Mouse (Mus musculus) bone marrow macrophage, adult 2 months (primary cell): ENCODE data around the gene Mmp2. TPM values are rescaled to one million over a fixed set of nuclear protein-coding genes. Genes with fewer than 3 reads are reported as not detected.

Experiments
- H3K27ac ChIP-seq: 2 replicates; pipeline ENCODE4 v1.5.1; 2012; ENCODE audit warnings: low read depth, low read length; ENCODE audit not compliant: insufficient read depth
- H3K4me1 ChIP-seq: 2 replicates; pipeline ENCODE4 v1.6.1; 2012; ENCODE audit warnings: low read length; ENCODE audit not compliant: control insufficient read depth, insufficient read depth
- H3K4me3 ChIP-seq: 2 replicates; pipeline ENCODE4 v1.5.1; 2012; ENCODE audit warnings: mild to moderate bottlenecking, low read length, moderate library complexity; ENCODE audit not compliant: insufficient read depth
- CTCF ChIP-seq: IDR thresholded peaks from 2 replicates; pipeline ENCODE4 v1.5.1; 2012; ENCODE audit warnings: low read depth, mild to moderate bottlenecking, low read length, moderate library complexity
- POLR2A ChIP-seq: IDR thresholded peaks from 2 replicates; pipeline ENCODE4 v1.6.1; 2012; ENCODE audit warnings: mild to moderate bottlenecking, low read depth, low read length, borderline replicate concordance
- polyA plus RNA-seq: library from polyadenylated mRNA; stranded (reverse); fragments of >200 nt; gene quantifications from 2 replicates; pipeline ENCODE4 v1.2.4, GENCODE M21; 2012; ENCODE audit not compliant: missing spikeins, insufficient read depth, insufficient read length

Mmp2 gene
- polyA plus RNA-seq, 1 experiment = 2.5 TPM

DNA sequence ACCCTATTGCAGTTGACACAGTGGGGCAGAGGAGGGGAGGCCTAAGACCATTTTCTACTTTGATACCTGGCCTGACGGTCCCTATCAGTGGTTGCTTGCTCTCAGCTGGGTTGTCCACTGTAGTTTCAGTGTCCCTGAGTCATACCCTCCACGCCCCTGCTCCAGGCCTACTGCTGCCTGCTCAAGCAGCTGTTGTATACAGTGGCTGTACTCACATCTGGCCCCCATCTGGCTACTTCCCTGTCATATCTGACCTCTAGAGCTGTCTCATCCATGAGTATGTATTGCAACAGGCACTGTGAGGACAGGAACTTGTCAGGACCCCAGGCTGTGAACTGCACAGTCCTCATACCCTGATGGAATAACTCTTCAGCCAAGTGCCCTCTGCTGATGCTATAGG lies 14.3 kb upstream of the Mmp2 start:
- no peak overlapping the region for H3K4me3 ChIP-seq
- TF ChIP-seq CTCF (no peak), POLR2A (no peak)
- no peak overlapping the region for H3K27ac ChIP-seq
- H3K4me1 ChIP-seq = no peaks in the 10 kb centered on the region

DNA sequence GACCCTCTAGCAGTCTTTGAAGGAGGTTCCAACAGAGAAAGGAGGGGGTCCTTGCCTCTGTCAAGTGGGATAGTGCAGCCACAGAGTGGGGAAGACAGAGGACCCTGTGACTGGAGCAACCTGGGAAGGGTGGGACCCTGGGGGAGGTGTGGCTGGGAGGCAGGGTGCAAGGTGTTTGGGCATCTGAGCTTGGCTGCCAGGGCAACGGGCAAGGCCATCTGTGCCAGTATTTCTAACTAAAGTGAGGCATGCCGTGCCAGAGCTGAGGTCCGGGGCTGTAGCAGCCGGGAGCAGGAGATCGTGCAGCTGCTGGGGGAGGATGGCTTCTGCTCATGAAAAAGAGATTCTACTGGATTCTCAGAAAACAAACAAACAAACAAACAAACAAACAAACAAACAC lies 11.4 kb upstream of the Mmp2 start:
- TF ChIP-seq CTCF = no peak
- TF ChIP-seq POLR2A = no peak
- H3K4me1 ChIP-seq = peaks cover 1% of the 10 kb centered on the region
- H3K27ac ChIP-seq = no peak overlapping the region
- no peak overlapping the region for H3K4me3 ChIP-seq

DNA sequence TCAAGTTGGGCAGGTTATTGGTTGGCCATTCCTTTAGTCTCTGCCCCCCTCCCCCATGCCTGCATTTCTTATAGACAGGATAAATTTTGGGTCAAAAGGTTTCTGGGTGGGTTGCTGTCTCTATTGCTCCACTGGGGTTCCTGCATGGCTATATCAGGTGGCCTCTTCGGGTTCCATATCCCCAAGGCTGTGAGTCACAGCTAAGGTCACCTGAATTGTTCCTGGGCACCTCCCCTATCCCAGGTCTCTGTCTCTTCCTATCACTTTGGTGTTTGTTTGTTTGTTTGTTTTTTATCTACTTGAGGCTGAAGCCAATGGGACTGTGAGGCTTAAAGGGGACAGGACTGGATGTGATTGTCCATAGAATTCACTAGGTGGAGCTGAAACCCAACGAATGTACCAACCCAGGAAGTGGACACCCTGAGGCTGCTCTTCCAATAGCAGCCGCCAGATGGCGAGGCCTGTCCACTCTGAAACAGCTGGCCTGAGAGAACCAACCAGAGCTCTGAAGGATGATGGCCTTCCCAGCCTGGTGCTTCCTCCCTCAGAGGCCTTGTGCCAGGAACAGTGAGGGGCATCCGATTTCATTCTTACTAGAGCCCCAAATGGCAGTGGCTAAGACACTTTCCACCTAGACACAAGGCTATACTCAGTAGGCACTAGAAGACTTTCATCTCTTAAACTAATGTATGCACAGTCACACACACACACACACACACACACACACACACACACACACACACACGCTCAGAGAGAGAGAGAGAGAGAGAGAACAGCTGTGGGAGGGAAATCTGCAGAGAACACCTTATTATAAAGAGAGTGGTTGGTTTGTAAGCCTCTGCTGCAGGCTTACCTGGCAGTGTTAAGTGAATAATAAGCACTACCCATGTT lies 8.9 kb upstream of the Mmp2 start:
- TF ChIP-seq POLR2A = no peak
- peak; percentile 98 for TF ChIP-seq CTCF
- H3K4me1 ChIP-seq = peaks cover 15% of the 10 kb centered on the region
- H3K27ac ChIP-seq = no peak overlapping the region
- no peak overlapping the region for H3K4me3 ChIP-seq

DNA sequence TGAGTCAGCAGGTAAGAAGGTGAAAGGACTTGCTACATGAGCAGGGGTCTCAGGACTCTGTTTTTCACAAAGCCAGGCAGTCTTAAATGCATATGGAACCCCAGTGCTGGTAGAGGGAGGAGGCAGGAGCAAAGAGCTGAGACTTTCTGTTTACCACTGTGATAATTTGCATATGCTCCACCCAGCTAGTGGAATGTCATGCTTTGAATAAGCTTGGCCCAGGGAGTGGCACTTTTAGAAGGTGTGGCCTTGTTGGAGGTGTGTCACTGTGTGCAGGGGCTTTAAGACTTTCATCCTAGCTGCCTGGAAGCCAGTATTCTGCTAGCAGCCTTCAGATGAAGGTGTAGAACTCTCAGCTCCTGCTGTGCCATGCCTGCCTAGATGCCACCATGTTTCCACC lies 5.9 kb upstream of the Mmp2 start:
- Histone ChIP-seq H3K4me1 (peaks cover 15% of the 10 kb centered on the region), H3K4me3 (no peak overlapping the region), H3K27ac (no peak overlapping the region)
- no peak for TF ChIP-seq POLR2A
- no peak for TF ChIP-seq CTCF

DNA sequence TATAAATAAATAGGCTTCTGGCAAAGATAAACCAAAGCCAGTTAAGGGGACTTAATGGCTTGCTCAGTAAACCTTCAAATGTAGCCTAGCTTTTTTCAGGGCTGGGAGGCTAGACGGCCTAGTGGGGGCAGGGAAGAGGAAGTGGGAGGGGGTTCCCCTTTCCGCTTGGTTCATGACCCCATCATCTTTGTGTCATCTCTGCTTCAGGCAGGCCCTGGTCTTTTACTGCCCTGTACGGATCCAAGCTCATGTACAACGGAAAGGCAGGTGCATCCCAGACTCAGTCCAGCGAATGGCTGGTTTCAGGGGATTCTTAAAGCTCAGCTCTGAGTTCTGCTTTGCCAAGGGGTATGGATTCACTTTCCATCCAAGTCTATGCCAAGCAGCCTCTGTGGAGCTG lies 4.7 kb upstream of the Mmp2 start:
- Histone ChIP-seq H3K4me1 (peaks cover 15% of the 10 kb centered on the region), H3K4me3 (no peak overlapping the region), H3K27ac (no peak overlapping the region)
- TF ChIP-seq CTCF = no peak

DNA sequence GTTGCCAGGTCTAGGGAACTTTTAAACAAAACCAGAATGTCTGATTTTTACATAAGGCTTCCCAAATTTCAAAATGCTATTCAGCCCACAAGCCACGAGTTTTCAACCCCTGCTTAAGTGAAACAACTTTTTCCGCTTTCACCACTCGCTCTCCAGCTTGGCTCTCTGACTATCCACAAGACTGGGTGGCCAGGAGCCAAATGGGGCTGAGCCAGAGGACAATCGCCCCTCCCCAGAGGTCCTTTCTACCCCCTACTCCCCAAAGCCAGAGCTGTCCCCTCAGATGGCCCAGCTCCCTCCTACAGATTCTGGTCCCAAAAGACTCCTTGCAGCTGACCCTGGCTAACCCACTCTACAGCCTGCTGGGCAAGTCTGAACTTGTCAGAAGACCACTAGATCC lies 1.1 kb upstream of the Mmp2 start:
- no peak overlapping the region for H3K4me3 ChIP-seq
- H3K27ac ChIP-seq = no peak overlapping the region
- H3K4me1 ChIP-seq = peaks cover 12% of the 10 kb centered on the region
- no peak for TF ChIP-seq CTCF
- no peak for TF ChIP-seq POLR2A

DNA sequence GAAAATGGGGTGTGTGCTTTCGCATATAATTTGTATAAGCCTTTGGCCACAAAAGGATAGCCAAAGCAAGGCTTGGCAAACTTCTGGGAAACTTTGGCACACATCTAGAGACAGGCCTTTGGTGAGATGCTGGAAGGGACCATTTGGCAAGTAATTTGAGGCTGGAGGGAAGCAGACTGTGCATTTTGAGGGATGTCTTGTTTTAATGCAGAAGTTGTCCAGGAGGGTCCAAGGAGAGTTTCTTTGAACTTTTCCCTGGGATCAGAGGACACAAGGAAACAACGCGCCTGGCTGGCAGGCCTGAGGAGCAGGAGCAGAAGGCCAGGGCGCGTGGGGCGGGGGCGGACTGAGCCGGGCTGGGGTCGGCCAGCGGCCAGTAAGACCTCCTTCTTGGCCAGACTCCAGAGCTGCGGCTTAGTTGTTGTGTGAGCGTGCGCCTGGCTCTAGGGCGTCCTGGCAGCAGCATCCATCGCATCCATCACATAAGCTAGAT lies 1.2 kb downstream of the Mmp2 start:
- H3K27ac ChIP-seq = no peak overlapping the region
- H3K4me1 ChIP-seq = no peaks in the 10 kb centered on the region
- H3K4me3 ChIP-seq = no peak overlapping the region
- TF ChIP-seq POLR2A = no peak
- no peak for TF ChIP-seq CTCF

DNA sequence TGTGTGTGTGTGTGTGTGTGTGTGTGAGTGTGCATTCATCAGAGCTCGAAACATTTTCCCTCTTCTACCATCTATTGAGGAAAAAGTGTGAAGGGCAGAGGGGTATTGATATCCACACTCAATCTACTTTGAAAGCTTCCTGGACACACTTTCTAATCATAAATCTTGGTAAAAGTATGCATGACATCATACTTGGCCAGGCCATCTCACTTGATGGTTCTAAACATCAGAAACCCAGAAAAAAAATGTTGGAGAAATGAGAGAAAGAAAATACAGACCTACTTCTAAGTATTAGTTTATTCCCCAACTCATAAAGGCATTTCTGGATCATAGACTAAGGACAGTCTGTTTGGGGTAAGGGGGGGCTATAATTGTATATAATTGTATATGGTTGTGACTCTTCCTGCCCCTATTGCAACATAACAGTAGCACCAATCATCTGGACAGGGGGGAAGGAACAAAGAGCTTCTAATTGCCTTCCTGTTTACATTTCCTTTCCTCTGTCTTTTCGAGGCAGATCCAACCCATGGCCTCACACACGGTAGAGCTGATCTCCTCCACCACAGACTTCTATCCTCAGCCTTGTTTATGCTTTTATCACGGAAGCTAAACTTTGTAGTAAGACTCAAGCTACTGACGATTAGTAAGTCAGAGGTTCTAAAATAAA lies 7.1 kb downstream of the Mmp2 start:
- peaks cover 10% of the 10 kb centered on the region for H3K4me1 ChIP-seq
- no peak overlapping the region for H3K4me3 ChIP-seq
- no peak for TF ChIP-seq CTCF
- H3K27ac ChIP-seq = no peak overlapping the region

DNA sequence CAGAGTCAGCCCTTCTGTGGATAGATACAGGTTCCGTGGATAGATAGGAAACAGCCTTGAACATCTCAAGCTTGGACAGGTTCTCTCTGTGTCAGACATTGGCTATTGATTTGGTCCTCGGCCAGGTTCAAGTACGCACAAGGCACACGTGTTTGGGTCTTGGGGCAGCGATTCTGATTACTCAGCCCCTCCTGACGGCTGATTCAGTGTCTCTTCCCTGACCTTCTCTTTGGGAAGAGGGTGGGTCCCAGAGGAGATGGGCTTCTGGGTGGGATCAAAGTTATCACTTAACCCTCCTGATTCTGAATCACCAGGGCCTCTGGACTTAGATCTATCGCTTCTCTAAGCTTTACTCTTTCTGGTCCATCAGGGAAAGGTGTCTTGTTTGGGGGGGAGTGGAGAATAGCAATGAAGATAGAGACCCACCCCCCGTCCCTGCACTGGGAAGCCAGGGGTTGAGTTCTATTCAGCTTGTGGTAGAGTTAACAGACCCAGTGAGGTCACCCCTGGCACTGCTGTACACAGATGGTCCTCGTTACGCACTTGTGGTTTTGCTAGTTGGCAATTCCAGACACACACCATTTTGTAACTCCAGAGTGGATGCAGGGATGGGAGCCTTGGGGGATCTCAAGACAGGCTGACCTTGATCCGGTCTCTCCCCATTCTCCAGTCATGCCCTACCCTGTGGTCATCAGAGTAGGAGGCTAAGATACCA lies 7.9 kb downstream of the Mmp2 start:
- Histone ChIP-seq H3K4me1 (peaks cover 15% of the 10 kb centered on the region), H3K27ac (no peak overlapping the region), H3K4me3 (no peak overlapping the region)
- no peak for TF ChIP-seq CTCF
- TF ChIP-seq POLR2A = no peak

DNA sequence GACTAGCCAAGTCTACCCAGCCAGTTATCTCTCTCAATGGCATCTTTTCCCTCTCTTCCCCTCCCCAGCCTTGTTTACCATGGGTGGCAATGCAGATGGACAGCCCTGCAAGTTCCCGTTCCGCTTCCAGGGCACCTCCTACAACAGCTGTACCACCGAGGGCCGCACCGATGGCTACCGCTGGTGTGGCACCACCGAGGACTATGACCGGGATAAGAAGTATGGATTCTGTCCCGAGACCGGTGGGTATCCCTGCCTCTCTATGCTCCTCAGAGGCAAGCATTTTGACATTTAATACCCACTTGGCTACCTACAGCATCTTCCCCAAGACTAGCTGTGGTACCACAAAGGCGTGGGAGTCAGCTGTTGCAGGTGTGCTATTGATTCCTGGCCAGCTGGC lies 8.8 kb downstream of the Mmp2 start:
- no peak for TF ChIP-seq POLR2A
- TF ChIP-seq CTCF = no peak
- Histone ChIP-seq H3K4me3 (no peak overlapping the region), H3K4me1 (peaks cover 21% of the 10 kb centered on the region), H3K27ac (no peak overlapping the region)
